Mouse (Mus musculus) liver, embryonic 13.5 days (tissue): ENCODE measurements around the gene Fblim1. TPM values are rescaled to one million over a fixed set of nuclear protein-coding genes. Genes with fewer than 3 reads are reported as not detected.

Source experiments
- ATAC-seq: fragments of 200-750 bp; cut with Nextera tagmentation; 2 replicates; pipeline ENCODE4 v1.8.0; 2017; ENCODE audit warnings: low read depth, mild to moderate bottlenecking, moderate number of reproducible peaks, moderate library complexity
- DNase-seq: peaks from one replicate; pipeline ENCODE4 v3.0.0; 2022
- H3K27ac ChIP-seq: fragments of 300-500 bp; sonication (generic); 2 replicates; pipeline ENCODE4 v1.5.1; 2015; ENCODE audit warnings: moderate library complexity, mild to moderate bottlenecking, inconsistent platforms
- H3K27me3 ChIP-seq: fragments of 300-500 bp; sonication (generic); 2 replicates; pipeline ENCODE4 v1.6.1; 2015; ENCODE audit warnings: mild to moderate bottlenecking, inconsistent platforms
- H3K36me3 ChIP-seq: fragments of 300-500 bp; sonication (generic); 2 replicates; pipeline ENCODE4 v1.6.1; 2015; ENCODE audit warnings: mild to moderate bottlenecking, inconsistent platforms
- H3K4me1 ChIP-seq: fragments of 300-500 bp; sonication (generic); replicated peaks from 2 replicates; pipeline ENCODE4 v1.6.1; 2015; ENCODE audit warnings: inconsistent platforms
- H3K4me2 ChIP-seq: fragments of 300-500 bp; sonication (generic); 2 replicates; pipeline ENCODE4 v1.6.1; 2015; ENCODE audit warnings: inconsistent platforms, mild to moderate bottlenecking, moderate library complexity
- H3K4me3 ChIP-seq: fragments of 300-500 bp; sonication (generic); replicated peaks from 2 replicates; pipeline ENCODE4 v1.5.1; 2015; ENCODE audit warnings: mild to moderate bottlenecking, inconsistent platforms
- H3K9ac ChIP-seq: fragments of 300-500 bp; sonication (generic); 2 replicates; pipeline ENCODE4 v1.6.1; 2015; ENCODE audit warnings: mild to moderate bottlenecking, inconsistent platforms
- H3K9me3 ChIP-seq: fragments of 300-500 bp; sonication (generic); replicated peaks from 2 replicates; pipeline ENCODE4 v1.6.1; 2016; ENCODE audit warnings: inconsistent platforms
- WGBS: fragments of 180-500 bp; shearing (Covaris S2); methylation state at CpG from one replicate; pipeline ENCODE4 v1.1.7; 2015; ENCODE audit not compliant: insufficient replicate concordance; 5-methylcytosine and 5-hydroxymethylcytosine counted together
- polyA plus RNA-seq: library from polyadenylated mRNA; unstranded; fragments of >200 nt; fragmentation: Nextera tagmentation; extraction: Ambion mirVana; gene quantifications from 2 replicates; pipeline ENCODE4 v1.2.1, GENCODE M21; 2015

The Fblim1 gene
- polyA plus RNA-seq, 1 experiment from 2014 or later: 1.9 TPM

DNA sequence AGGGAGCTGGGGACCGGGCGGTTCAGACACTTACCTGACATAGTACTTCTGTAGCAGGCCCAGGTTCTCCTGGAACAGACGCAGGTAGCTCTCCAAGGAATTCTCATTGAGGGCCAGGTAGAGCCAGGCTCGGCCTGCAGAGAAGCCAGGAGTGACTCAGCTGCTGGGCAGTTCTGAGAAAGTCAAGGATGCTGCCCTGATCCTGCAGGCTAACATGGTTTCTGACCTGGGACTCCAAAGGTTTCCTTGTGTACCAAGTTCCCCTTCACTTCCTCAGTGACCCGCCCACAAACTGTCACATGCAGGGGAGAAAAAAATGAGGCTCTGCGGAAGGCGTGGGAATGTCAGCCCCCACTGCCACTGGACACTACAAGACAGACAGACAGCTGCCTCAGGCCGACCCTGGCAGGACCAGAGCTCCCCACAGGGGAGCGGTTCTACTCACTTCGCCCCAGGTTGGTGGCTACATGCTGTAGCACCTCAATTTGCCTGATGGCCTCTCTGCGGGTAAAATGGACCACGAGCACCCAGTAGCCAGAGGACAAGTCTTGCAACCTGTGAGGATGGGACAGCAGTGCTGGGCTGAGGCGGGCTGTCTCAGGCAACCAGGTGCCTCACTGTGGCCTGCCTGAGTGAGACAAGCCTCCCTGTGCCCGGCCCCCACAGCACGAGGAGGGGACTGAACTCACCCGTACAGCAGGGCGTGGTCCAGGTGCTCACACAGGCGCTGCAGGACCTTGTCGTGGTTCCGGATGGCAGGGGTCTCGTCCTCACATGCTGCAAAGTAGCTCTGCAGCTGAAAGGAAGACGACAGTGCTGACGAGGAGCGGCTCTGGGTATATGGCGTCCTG, 36.3 kb upstream of the Fblim1 start:
- H3K4me3 ChIP-seq: no peak overlapping the region
- H3K36me3 ChIP-seq: peaks cover 31% of the 10 kb centered on the region
- ATAC-seq (no peak), DNase-seq (no peak)
- no peaks in the 10 kb centered on the region; the same call in 1 of the 2 replicates for H3K4me1 ChIP-seq
- H3K27ac ChIP-seq: no peak overlapping the region
- H3K27me3 ChIP-seq: no peaks in the 10 kb centered on the region
- WGBS: 84% methylated on average over 25 of the region's 25 CpGs
- H3K4me2 ChIP-seq: no peak overlapping the region
- H3K9ac ChIP-seq: no peak overlapping the region
- no peaks in the 10 kb centered on the region for H3K9me3 ChIP-seq

DNA sequence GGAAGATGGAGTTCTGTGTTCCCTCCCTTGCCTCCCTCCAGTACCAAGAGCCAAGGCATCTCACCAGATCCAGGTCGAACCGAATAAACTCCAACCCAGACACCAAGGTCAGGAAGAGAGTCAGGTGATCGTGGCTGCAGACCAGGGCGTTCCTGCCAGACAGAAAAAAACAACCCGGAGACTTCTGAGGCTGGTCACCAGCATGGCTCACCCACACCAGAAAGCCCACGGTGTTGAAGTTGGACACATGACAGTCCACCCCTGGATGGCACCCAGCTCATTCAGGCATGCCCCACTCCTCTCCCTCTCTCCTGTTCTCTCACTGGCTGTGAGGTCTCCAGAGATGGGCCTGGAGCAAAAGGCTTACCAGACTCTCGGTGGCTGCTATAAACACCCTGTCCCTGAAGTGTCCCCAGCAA, 35.5 kb upstream of the Fblim1 start:
- H3K27ac ChIP-seq: no peak overlapping the region
- no peaks in the 10 kb centered on the region for H3K9me3 ChIP-seq
- no peak overlapping the region for H3K4me2 ChIP-seq
- no peak for ATAC-seq
- 77% methylated on average over 7 of the region's 7 CpGs for WGBS
- H3K27me3 ChIP-seq: no peaks in the 10 kb centered on the region
- H3K4me1 ChIP-seq: no peaks in the 10 kb centered on the region; the same call in 1 of the 2 replicates
- H3K9ac ChIP-seq: no peak overlapping the region
- H3K4me3 ChIP-seq: no peak overlapping the region
- peaks cover 31% of the 10 kb centered on the region for H3K36me3 ChIP-seq
- no peak for DNase-seq

DNA sequence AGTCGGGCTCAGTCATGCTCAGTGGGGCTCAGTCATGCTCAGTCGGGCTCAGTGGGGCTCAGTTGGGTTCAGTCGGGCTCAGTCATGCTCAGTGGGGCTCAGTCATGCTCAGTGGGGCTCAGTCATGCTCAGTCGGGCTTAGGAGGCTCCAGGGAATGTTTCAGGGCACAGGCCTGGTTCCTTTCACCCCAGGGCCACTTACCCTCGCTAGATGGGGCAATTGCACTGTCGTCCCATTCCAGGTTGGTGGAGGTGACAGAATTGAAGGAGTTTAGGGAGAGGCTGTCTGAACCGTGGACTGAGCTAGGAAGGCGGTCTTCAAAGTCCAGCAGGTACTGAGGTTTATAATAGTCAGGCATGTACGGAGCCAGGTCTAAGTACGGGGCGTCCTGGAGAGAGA, 33.6 kb upstream of the Fblim1 start:
- Histone ChIP-seq H3K36me3 (peaks cover 31% of the 10 kb centered on the region), H3K4me1 (no peaks in the 10 kb centered on the region; the same call in 1 of the 2 replicates), H3K4me3 (no peak overlapping the region), H3K9me3 (no peaks in the 10 kb centered on the region), H3K9ac (no peak overlapping the region), H3K4me2 (no peak overlapping the region), H3K27me3 (no peaks in the 10 kb centered on the region), H3K27ac (no peak overlapping the region)
- WGBS: 55% methylated on average over 11 of the region's 11 CpGs
- ATAC-seq: no peak
- no peak for DNase-seq

- WGBS: 86% methylated on average over 5 of the region's 5 CpGs
Observed at GRCm38 (mm10) chr4:141636693-141637092, 30.8 kb upstream of the Fblim1 start.

GRCm38 (mm10) chr4:141635991-141636390, 30.1 kb upstream of the Fblim1 start:
- ATAC-seq (no peak), DNase-seq (no peak)
- no peak overlapping the region for H3K27ac ChIP-seq
- peaks cover 46% of the 10 kb centered on the region for H3K36me3 ChIP-seq
- no peaks in the 10 kb centered on the region for H3K9me3 ChIP-seq
- 80% methylated on average over 9 of the region's 9 CpGs for WGBS
- H3K4me2 ChIP-seq: no peak overlapping the region
- no peak overlapping the region for H3K4me3 ChIP-seq
- no peak overlapping the region for H3K9ac ChIP-seq
- H3K27me3 ChIP-seq: no peaks in the 10 kb centered on the region
- no peaks in the 10 kb centered on the region for H3K4me1 ChIP-seq

More at GRCm38 (mm10) chr4:141636693-141637092, 30.8 kb upstream of the Fblim1 start:
- no peaks in the 10 kb centered on the region for H3K9me3 ChIP-seq
- ATAC-seq (no peak), DNase-seq (no peak)
- no peak overlapping the region for H3K4me3 ChIP-seq
- no peak overlapping the region for H3K9ac ChIP-seq
- H3K27me3 ChIP-seq: no peaks in the 10 kb centered on the region
- peaks cover 46% of the 10 kb centered on the region for H3K36me3 ChIP-seq
- no peak overlapping the region for H3K4me2 ChIP-seq
- H3K27ac ChIP-seq: no peak overlapping the region
- no peaks in the 10 kb centered on the region for H3K4me1 ChIP-seq

- Histone ChIP-seq H3K9me3 (no peaks in the 10 kb centered on the region), H3K9ac (no peak overlapping the region), H3K4me2 (no peak overlapping the region), H3K36me3 (peaks cover 64% of the 10 kb centered on the region), H3K27ac (no peak overlapping the region), H3K4me1 (no peaks in the 10 kb centered on the region), H3K4me3 (no peak overlapping the region), H3K27me3 (no peaks in the 10 kb centered on the region)
- 83% methylated on average over 21 of the region's 21 CpGs for WGBS
- DNase-seq (no peak), ATAC-seq (no peak)
Observed at GRCm38 (mm10) chr4:141632111-141632873, 26.4 kb upstream of the Fblim1 start.

GRCm38 (mm10) chr4:141631250-141631649, 25.4 kb upstream of the Fblim1 start:
- no peaks in the 10 kb centered on the region for H3K4me1 ChIP-seq
- no peak overlapping the region for H3K4me3 ChIP-seq
- H3K27me3 ChIP-seq: no peaks in the 10 kb centered on the region
- no peaks in the 10 kb centered on the region for H3K9me3 ChIP-seq
- H3K36me3 ChIP-seq: peaks cover 70% of the 10 kb centered on the region
- H3K4me2 ChIP-seq: no peak overlapping the region
- H3K27ac ChIP-seq: no peak overlapping the region
- no peak overlapping the region for H3K9ac ChIP-seq
- no peak for ATAC-seq
- DNase-seq: no peak
- WGBS: 91% methylated on average over 20 of the region's 20 CpGs

- DNase-seq: no peak
- Histone ChIP-seq H3K4me3 (no peak overlapping the region), H3K27ac (no peak overlapping the region), H3K36me3 (peaks cover 74% of the 10 kb centered on the region), H3K4me1 (peaks cover 6% of the 10 kb centered on the region), H3K9ac (no peak overlapping the region), H3K4me2 (no peak overlapping the region), H3K9me3 (no peaks in the 10 kb centered on the region), H3K27me3 (no peaks in the 10 kb centered on the region)
- 85% methylated on average over 11 of the region's 11 CpGs for WGBS
- ATAC-seq: no peak
Observed at GRCm38 (mm10) chr4:141630021-141630420, 24.1 kb upstream of the Fblim1 start.

DNA sequence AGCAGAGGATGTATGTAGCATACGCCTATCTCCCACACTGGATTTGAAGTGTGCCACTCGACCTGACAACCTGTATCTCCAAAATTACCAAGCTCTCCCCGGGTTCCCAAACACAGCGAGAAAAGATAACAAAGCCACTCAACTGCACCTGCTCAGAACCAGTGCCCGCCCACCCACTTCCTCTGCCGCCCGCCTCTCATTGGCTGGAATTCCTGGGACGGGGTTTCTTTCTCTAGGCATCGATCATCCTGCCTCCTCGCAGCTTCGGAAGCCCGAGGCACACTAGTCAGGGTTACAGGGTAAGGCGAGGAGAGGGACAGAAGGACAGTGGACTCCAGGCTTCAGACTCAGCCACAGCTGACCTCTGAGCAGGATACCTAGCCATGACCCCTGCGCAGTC, 22.8 kb upstream of the Fblim1 start:
- ATAC-seq (no peak), DNase-seq (no peak)
- 75% methylated on average over 14 of the region's 14 CpGs for WGBS
- peaks cover 68% of the 10 kb centered on the region for H3K36me3 ChIP-seq
- H3K4me3 ChIP-seq: no peak overlapping the region
- H3K4me2 ChIP-seq: no peak overlapping the region
- no peaks in the 10 kb centered on the region for H3K9me3 ChIP-seq
- H3K9ac ChIP-seq: no peak overlapping the region
- peaks cover 11% of the 10 kb centered on the region for H3K4me1 ChIP-seq
- H3K27me3 ChIP-seq: no peaks in the 10 kb centered on the region
- no peak overlapping the region for H3K27ac ChIP-seq

DNA sequence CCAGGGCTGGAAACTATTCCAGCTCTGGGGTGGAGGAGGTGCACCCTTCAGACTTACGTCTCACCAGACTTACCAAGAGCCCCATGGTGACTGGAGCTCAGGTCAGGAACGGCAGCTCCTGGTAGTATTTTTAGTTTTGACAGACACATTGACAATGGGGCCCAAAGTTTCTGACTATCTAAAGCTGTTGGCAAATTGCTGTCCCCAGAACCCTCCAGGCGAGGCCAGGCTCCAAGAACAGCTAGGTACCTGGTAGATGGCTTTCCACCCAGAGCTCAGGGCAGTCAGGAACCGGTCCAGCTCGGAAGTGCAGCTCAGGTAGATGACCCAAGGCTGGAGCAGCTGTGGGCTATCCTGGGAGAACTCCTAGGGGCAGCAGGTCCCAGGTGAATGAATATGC, 21.6 kb upstream of the Fblim1 start:
- Histone ChIP-seq H3K36me3 (peaks cover 61% of the 10 kb centered on the region), H3K27me3 (no peaks in the 10 kb centered on the region), H3K9ac (no peak overlapping the region), H3K27ac (no peak overlapping the region), H3K9me3 (no peaks in the 10 kb centered on the region), H3K4me3 (no peak overlapping the region), H3K4me1 (peaks cover 14% of the 10 kb centered on the region), H3K4me2 (no peak overlapping the region)
- WGBS: 72% methylated on average over 5 of the region's 5 CpGs
- ATAC-seq (no peak), DNase-seq (no peak)

- ATAC-seq (no peak), DNase-seq (no peak)
- Histone ChIP-seq H3K4me2 (no peak overlapping the region), H3K4me1 (peaks cover 14% of the 10 kb centered on the region), H3K36me3 (peaks cover 45% of the 10 kb centered on the region), H3K27ac (no peak overlapping the region), H3K9me3 (no peaks in the 10 kb centered on the region), H3K9ac (no peak overlapping the region), H3K4me3 (no peak overlapping the region), H3K27me3 (no peaks in the 10 kb centered on the region)
- 79% methylated on average over 16 of the region's 16 CpGs for WGBS
Observed at GRCm38 (mm10) chr4:141625774-141626550, 20.1 kb upstream of the Fblim1 start.
